Mouse (Mus musculus) brown adipose tissue, adult 24 weeks (tissue): Measurements from ENCODE around the gene Zfp593. TPM values are rescaled to one million over a fixed set of nuclear protein-coding genes. Genes with fewer than 3 reads are reported as not detected.

Experiments used
- H3K27ac ChIP-seq: fragments of 200-500 bp; replicated peaks from 2 replicates; pipeline ENCODE4 v1.5.1; 2012; ENCODE audit warnings: low read depth, mild to moderate bottlenecking, low read length
- H3K4me1 ChIP-seq: fragments of 200-500 bp; 2 replicates; pipeline ENCODE4 v1.6.1; 2012; ENCODE audit warnings: low read length, mixed read lengths; ENCODE audit not compliant: control insufficient read depth, insufficient read depth, insufficient read length
- H3K4me3 ChIP-seq: fragments of 200-500 bp; 2 replicates; pipeline ENCODE4 v1.5.1; 2012; ENCODE audit warnings: low read depth, mild to moderate bottlenecking, low read length, moderate library complexity; ENCODE audit not compliant: insufficient read depth
- polyA plus RNA-seq: library from polyadenylated mRNA; stranded (reverse); fragments of >200 nt; gene quantifications from 2 replicates; pipeline ENCODE4 v1.2.4, GENCODE M21; 2012; ENCODE audit not compliant: missing spikeins, insufficient read depth, insufficient read length

Zfp593 gene
- polyA plus RNA-seq, 1 experiment: 3.1 TPM

DNA sequence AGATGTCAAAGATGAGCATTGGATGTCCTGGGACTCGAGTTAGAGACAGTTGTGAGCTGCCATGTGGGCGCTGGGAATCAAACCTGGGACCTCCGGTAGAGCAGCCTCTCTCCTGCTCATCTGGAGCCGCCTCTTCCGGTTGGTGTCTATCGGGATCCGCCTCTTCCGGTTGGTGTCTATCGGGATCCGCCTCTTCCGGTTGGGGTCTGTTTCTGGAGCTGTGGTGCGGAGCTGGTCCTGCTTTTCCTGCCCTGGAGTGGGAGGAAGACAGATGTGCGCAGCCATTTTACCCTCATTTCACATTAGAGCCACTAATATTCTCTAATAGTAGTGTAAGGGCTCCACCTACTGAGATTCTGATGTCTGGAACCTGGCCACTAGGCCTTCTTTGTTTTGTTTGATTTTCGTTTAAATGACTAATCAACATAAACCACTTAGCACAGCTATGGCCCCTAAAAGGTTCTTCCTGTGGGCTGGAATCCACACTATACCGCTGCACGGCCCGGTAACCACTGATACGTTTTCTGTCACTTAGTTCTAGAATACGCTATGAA lies 22.8 kb upstream of the Zfp593 start:
- Histone ChIP-seq H3K4me3 (no peak overlapping the region), H3K27ac (no peak overlapping the region)

DNA sequence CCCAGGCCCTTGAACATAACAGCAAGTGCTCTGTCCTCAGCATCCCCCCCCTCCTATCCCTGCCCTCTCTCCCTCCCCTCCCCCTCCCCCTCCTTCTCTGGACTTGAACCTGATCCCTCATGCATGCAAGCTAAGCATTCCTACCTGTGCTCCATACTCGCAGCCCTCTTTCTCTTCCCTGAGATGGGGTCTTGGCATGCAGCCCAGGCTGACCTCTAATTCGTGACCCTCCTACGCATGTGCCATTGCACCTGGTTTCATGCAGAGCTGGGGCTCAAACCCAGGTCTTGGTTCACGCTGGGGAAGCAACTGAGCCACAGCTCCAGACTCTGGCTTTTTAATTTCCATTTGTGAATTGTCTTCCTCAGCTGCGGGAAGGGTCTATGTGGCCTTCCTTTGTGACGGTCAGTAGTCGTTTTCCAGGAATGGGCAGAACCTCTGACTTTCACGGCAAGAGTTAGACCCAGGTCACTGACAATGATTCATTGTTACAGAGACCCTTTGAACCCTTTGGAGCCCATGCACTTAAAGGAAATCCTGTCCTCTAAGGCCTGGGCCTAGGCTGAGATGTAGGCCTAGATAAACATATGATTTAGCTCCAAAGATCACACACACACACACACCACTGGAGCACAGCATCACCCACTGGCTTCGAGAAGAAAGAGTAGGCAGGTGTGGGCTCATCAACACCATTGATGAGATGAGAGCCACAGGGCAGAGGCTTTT lies 20.6 kb upstream of the Zfp593 start:
- Histone ChIP-seq H3K4me3 (no peak overlapping the region), H3K27ac (peak overlapping the region; percentile 28; the same call in 1 of the 2 replicates), H3K4me1 (no peaks in the 10 kb centered on the region)

More for the DNA sequence above, 22.8 kb upstream of the Zfp593 start:
- H3K4me1 ChIP-seq: no peaks in the 10 kb centered on the region

DNA sequence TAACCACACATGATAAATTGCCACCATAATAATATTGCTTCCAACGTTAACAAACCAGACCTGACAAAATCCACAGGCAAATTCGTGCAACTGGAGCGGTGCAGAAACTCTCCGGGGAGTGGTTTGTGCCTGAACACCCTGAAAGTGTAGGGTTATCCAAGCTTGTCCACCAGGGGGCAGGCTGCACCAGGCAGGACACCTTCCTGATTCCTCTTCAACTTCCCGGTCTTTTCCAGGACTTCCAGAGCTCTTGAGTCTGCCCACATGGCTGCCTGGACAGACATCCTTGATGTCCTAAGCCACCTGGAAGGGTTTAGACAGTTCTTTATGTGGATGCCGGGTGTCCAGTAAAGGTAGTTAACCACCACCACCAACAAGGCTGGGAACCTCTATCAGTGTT lies 17.8 kb upstream of the Zfp593 start:
- no peaks in the 10 kb centered on the region for H3K4me1 ChIP-seq
- H3K27ac ChIP-seq: no peak overlapping the region
- H3K4me3 ChIP-seq: no peak overlapping the region

DNA sequence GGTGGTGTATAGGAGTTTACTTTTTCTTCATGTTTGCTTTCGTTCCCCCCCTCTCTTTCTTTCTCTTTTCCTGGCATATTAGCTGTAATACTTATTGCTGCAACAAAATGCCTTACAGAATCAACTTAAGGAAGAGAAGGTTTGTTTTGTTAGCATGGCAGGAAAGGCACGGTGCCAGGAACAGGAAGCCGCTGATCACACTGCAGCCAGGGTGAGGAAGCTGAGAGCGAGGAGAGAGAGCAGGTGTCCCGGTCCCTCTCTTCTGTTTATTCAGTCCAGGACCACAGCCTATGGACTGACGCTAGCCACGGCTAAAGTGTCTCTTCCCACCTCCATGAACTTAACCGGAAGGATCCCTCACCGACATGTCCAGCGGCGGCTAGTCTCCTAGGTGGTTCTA lies 13.0 kb upstream of the Zfp593 start:
- Histone ChIP-seq H3K4me3 (no peak overlapping the region), H3K27ac (no peak overlapping the region), H3K4me1 (peaks cover 5% of the 10 kb centered on the region)

DNA sequence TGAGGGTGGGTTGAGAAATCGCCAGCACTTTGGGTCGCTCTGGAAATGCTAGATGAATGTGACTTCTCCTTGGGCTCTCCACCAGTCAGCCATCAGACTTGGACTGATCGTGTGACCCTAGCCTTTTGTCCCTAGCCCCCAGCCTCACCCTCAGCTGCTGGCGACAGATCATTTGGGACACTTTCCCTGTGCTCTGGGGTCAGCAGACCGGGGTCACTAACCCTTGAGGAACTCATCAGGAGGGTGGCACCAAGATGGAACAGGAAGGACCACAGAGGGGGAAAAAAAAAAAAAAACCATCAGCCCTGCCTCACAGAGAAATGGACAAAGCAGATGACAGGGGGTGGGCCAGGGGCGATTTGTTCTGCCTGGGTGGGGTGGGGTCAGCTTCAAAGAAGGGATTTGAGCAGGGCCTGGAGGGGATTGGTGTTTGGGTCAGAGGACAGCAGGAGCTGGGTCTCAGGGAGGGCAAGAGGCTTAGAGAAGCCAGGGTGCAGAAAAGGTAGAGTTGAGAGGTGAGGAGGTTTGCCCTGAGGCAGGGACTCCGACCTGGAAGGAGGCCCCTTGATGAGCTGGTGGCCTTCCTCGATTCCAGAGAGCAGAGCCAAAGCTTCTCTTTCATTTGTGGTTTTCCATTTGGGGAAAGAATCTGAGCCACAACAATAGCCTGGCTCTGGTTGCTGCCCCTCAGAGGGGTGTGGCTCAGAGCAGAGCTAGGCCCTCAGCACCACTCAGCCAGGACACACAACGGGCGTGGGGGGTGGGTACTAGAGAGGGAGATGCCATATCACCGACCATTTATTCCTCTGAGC lies 12.0 kb upstream of the Zfp593 start:
- Histone ChIP-seq H3K4me3 (no peak overlapping the region), H3K27ac (peak overlapping the region; percentile 87), H3K4me1 (peaks cover 5% of the 10 kb centered on the region)

DNA sequence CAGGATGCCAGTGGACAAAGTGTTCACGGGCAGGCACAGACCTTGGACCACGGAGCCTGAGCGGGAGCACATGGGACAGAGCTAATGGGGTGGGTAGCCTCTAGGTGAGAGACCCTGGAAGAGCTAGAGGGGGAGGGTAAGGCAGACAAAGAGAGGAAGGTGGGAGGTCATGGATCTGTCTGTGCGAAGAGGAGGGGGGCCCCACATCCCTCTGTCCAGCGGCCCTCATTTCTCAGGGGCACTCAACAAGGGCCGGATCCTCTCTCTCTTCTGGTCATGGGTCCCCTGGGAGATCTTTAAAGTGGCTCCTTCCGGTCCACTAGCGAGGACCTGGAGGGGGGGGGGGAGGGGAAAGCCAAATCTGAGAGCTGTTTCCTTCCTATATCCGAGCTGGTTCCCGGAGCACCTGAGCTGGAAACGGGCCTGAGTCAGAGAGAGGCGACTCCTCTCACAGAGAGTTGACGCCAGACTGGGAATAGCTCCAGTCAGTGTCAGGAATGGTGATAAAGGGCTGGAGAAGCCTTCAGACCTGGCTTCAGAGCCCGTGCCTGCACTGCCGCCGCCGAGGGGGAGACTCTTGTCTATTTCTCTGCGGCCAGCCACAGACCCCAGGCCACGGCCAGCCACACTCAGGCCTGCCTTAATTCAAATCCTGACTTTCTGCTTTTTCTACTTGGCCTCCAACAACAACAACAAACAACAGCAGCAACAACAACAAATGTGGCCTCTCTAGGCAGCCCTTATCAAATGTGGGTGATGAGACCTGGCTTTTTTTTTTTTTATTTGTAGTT lies 11.2 kb upstream of the Zfp593 start:
- peaks cover 5% of the 10 kb centered on the region for H3K4me1 ChIP-seq
- H3K27ac ChIP-seq: peak overlapping the region; percentile 94
- peak overlapping the region; percentile 22 for H3K4me3 ChIP-seq

DNA sequence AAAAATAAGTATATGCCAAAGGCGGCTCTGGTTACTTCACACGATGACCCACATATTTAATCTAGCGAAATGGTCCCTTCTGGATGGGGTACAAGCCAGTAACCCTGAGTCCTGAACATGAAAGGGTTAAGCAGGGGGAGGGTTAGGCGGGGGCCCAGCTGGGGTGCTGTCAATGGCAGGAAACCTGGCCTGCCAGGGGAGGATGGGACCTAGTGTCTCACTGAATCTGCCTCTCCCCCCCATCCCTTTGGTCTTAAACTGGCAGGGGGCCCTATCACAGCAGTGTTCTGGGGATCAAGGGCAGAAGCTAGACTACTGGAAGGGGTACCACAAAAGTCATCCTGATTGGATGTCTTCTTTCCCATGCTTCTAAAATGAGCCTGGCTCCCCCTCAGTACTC lies 10.5 kb upstream of the Zfp593 start:
- H3K4me3 ChIP-seq: peak overlapping the region; percentile 22; the same call in 1 of the 2 replicates
- peaks cover 5% of the 10 kb centered on the region for H3K4me1 ChIP-seq
- peak overlapping the region; percentile 94 for H3K27ac ChIP-seq

DNA sequence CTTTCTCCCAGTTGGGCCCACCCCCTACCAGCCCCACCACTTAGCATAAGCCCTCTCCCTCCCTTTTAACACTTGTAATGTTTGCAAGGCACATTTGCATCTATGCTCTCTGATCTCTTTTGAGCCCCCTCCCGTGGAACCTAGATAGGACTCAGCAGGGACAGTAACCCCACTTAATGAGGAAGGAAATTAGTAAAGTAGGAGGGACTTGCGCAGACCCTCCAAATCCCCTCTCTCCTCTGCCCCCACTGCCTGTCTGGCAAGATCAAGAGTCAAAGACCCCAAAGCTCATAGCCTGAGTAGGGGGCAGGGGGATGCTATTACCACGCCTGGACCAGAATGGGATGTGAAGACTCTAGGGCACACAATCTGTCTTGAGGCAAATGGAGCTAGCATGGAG lies 9.4 kb upstream of the Zfp593 start:
- no peak overlapping the region for H3K4me3 ChIP-seq
- 0 out of 2 replicates have a peak overlapping the region, but pooled peaks have one; percentile 94 for H3K27ac ChIP-seq
- peaks cover 5% of the 10 kb centered on the region for H3K4me1 ChIP-seq

DNA sequence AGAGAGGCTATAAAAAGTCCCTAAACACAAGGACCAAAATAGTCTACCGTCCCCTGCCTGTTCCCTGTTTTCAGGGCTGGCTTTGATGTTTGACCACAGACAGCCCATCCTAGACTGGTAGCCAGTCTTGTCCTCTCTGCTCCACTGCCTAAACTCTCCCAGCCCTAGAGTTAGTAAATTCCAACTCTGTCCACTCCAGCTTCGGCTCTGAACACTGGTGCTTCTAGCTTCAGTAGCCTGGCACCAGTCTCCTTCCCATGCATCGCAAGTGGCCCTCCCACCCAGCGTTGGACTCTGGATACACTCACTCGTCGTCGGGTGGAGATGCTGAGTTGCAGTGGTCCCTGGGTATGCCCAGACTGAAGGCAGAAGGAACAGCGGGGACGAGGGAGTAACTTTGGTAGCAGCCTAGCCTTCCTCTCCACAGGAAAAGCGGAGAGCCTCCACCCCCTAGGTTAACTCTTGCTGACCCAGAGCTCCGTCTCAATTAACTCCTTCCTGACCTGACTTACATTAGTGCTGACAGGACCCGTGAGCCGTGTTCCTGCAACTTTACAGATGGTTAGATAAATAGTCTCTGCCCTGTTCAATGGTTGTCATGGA lies 8.4 kb upstream of the Zfp593 start, which contains the start of gene Grrp1:
TSS of gene Grrp1 (minus strand) at position 385 of the 603 bp plus-strand sequence.
- peak within 1 kb of the TSS; percentile 94 for H3K27ac ChIP-seq

DNA sequence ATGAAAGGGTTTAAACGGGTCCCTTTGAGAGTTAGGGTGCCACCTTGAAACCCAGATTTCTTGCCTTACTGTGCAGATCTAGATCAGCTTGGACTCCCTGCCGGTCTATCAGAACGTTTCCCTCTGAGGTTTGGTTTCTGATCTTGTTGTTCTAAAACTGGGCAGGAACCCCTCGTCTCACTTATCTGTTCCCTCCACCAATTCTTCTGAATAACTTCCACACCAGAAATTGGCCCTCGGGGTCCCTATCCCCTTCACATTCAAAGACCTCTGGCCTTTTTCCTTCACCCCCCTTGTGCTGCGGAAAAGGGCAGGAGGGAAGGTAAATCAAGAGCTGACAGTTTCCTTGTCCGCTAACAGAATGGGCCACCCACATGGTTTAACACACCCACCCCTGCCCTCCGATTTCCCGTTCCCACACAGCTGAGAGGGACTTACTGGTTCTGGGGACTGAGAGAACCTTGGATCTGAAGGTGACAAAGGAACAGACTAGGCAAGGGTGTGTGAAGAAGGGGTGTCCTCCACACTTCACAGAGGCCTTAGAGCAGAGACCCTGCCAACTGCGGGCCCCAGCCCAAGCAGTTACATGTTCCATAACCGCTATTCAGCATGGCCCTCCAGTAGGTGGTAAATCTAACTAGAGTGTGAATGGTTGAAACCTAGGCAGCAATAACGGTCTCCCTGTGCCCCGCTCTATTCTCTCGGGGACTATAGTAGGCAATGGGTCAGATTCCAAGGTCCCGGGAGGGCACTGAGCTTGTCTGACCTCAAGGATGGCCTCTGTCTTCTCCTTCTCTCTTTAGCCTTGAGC lies 7.7 kb upstream of the Zfp593 start:
- H3K4me1 ChIP-seq: peaks cover 5% of the 10 kb centered on the region
- H3K4me3 ChIP-seq: peak overlapping the region; percentile 80
- peak overlapping the region; percentile 89 for H3K27ac ChIP-seq

More for the DNA sequence above, 8.4 kb upstream of the Zfp593 start, which contains the start of gene Grrp1:
- Histone ChIP-seq H3K4me1 (peaks cover 5% of the 10 kb centered on the region), H3K4me3 (peak within 1 kb of the TSS; percentile 80)

DNA sequence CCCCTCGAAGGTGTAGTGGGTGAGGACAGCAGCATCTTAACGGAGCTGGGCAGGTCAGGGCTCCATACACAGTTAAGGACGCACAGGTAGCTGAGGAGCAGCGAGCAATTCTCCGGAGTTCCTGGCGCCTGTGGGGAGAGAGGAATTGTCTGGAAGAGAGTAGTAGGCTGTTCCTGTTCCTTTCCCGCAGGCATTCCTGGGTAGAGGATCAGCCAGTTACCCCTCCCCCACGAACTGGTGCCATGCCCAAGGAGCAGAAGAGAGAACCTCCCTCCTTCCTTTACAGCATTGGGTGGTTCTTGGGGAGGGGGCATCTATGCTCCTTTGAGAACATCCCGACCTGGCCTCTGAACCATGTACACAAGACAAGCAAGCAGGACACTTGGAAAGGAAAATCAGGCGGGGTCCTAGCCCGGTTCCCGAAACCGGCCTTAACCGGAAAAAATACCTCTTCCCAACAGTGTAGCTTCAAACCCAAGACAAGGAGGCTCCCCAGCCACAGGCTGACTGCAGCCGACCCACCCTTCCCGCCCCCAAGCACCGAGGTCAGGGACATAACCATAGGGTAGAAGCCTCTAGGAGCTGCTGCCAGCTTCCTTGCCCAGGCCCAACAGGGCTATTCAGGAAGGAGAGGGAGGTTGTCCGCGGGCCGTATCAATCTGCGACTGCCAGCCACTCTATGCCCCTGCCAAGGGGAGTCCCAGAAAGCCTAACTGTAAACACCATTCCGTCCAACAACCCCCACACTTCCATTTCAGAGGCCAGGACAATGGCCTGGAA lies 6.9 kb upstream of the Zfp593 start:
- Histone ChIP-seq H3K4me3 (peak overlapping the region; percentile 80), H3K4me1 (peaks cover 5% of the 10 kb centered on the region)

DNA sequence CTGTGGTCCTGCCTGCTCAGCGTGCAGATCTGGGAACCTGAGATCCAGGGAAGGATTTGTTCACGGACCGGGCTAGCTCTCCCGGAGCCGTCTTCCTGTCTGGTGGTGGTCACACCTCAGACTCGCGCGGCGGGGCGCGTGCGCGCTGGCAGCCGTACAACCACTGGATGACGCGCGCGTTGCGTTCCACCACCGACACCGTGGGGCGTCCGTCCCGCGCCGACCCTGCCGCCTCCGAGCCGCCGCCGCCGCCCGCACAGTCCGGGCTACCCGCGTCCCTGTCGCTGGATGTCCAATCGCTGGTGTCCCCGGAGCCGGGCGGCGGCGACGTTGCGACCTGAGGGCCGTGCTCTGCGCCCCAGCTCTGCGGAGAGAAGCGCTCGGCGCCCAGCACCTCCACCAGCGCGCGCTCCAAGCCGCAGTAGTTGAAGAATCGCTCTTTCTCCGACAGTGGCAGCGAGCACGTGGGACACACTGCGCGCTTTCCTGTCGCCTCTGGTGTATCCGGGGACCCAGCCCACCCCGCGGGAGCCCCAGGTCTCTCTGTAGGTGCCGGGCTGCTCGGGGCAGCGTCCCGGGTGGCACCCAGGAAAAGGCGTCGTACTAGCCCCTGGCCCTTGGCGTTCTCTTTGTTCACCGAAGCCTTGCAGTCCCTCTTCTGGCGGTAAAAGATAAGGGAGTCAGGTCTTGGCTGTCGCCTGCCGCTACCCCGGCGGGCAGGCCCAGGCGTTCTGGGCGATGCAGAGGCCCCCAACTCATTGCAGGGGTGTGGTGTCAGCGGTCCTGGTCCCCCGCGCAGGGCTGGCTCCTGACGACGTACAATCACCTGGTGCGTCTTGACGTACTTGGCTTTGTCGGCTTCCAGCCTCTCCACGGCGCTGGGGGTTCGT lies 6.1 kb upstream of the Zfp593 start:
- Histone ChIP-seq H3K27ac (peak overlapping the region; percentile 89), H3K4me1 (peaks cover 5% of the 10 kb centered on the region), H3K4me3 (peak overlapping the region; percentile 80)

More for the DNA sequence above, 6.9 kb upstream of the Zfp593 start:
- peak overlapping the region; percentile 89 for H3K27ac ChIP-seq
